Mouse (Mus musculus) midbrain, embryonic 13.5 days (tissue): Measurements from ENCODE around the gene Ttc21a. TPM values are rescaled to one million over a fixed set of nuclear protein-coding genes. Genes with fewer than 3 reads are reported as not detected.
A peak's percentile ranks its signal among the peaks of the same experiment; 100 is the strongest.
"Not testable (repeated sequence)": the region's sequence is repeated elsewhere in the genome, so short reads cannot be mapped to it uniquely, and the experiment has no call there.

Source experiments
- ATAC-seq: fragments of 200-750 bp; cut with Nextera tagmentation; 2 replicates; pipeline ENCODE4 v1.8.0; 2017; ENCODE audit warnings: mild to moderate bottlenecking, moderate TSS enrichment, moderate library complexity
- H3K27ac ChIP-seq: fragments of 300-500 bp; sonication (generic); 2 replicates; pipeline ENCODE4 v1.5.1; 2015; ENCODE audit warnings: inconsistent platforms, mild to moderate bottlenecking, moderate library complexity
- H3K27me3 ChIP-seq: fragments of 300-500 bp; sonication (generic); 2 replicates; pipeline ENCODE4 v1.6.1; 2015; ENCODE audit warnings: mild to moderate bottlenecking, inconsistent platforms
- H3K36me3 ChIP-seq: fragments of 300-500 bp; sonication (generic); 2 replicates; pipeline ENCODE4 v1.6.1; 2015; ENCODE audit warnings: mild to moderate bottlenecking, inconsistent platforms
- H3K4me1 ChIP-seq: fragments of 300-500 bp; sonication (generic); replicated peaks from 2 replicates; pipeline ENCODE4 v1.6.1; 2015; ENCODE audit warnings: inconsistent platforms
- H3K4me2 ChIP-seq: fragments of 300-500 bp; sonication (generic); replicated peaks from 2 replicates; pipeline ENCODE4 v1.6.1; 2015; ENCODE audit warnings: moderate library complexity, mild to moderate bottlenecking, inconsistent platforms
- H3K4me3 ChIP-seq: fragments of 300-500 bp; sonication (generic); replicated peaks from 2 replicates; pipeline ENCODE4 v1.5.1; 2015; ENCODE audit warnings: mild to moderate bottlenecking, inconsistent platforms
- H3K9ac ChIP-seq: fragments of 300-500 bp; sonication (generic); replicated peaks from 2 replicates; pipeline ENCODE4 v1.6.1; 2015; ENCODE audit warnings: mild to moderate bottlenecking, inconsistent platforms
- H3K9me3 ChIP-seq: fragments of 300-500 bp; sonication (generic); 2 replicates; pipeline ENCODE4 v1.6.1; 2016; ENCODE audit warnings: mild to moderate bottlenecking, inconsistent platforms
- whole genome bisulfite sequencing: fragments of 180-500 bp; shearing (Covaris S2); methylation state at CpG from one replicate; pipeline ENCODE4 v1.1.7; 2015; 5-methylcytosine and 5-hydroxymethylcytosine counted together
- polyA plus RNA-seq: library from polyadenylated mRNA; unstranded; fragments of >200 nt; fragmentation: Nextera tagmentation; extraction: Ambion mirVana; gene quantifications from 2 replicates; pipeline ENCODE4 v1.2.1, GENCODE M21; 2015

Gene Ttc21a
- polyA plus RNA-seq, 1 experiment from 2014 or later: 0.44 TPM

DNA sequence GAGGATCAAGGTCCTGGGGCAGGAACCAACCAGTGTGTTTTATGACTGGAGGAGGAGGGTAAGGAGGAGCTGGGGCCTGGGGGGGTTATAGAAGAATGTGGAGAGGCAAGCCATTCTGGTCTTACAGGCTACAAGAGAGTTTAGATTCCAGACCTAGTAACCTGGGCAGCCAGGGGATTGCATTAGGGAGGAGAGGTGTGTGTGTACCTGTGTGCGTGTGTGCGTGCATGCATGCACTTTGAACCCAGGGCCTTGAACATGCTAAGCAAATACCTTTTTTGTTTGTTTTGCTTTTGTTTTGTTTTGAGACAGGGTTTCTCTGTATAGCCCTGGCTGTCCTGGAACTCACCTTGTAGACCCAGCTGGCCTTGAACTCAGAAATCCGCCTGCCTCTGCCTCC lies 72.5 kb downstream of the Ttc21a start:
- Histone ChIP-seq H3K27me3 (peaks cover 23% of the 10 kb centered on the region), H3K9ac (no peak overlapping the region), H3K4me3 (no peak overlapping the region), H3K36me3 (no peaks in the 10 kb centered on the region), H3K4me2 (no peak overlapping the region), H3K4me1 (peaks cover 8% of the 10 kb centered on the region), H3K27ac (no peak overlapping the region), H3K9me3 (no peaks in the 10 kb centered on the region)
- ATAC-seq: no peak
- 99% methylated on average over 3 of the region's 3 CpGs for WGBS

DNA sequence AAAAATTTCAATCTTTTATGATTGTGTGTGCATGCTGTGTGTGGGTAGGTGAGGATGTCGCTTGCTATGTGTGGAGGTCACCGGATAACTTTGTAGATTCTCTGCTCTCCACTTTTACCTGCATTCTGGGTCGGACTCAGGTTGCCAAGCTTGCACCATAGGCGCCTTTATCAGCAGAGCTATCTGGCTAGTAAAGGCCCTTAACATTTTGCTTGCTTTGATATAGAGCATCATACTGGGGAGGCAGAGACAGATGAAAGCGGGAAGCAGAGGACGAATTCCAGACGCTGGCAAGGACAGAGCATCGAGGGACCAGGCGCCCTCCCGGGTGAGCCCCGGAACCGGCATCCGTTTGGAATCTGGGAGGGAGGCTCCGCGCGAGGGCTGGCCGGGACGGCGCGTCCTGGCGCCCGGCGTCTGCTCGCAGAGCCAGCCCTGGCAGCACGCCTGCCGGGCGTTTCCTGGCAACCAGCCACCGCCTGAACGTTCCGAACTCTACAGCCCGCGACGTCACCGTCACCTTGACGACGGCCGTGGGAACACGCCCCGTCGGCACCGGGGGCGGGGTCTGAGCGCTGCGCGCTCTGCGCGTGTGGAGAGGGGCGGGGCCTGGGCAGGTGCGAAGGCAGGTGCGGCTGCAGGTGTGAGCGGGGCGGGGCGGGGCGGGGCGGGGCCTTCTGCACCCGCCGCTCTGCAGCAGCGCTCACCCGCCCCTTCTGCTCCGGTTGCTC lies 73.5 kb downstream of the Ttc21a start:
- Histone ChIP-seq H3K4me1 (peaks cover 8% of the 10 kb centered on the region), H3K4me2 (peak overlapping the region; percentile 74), H3K27ac (peak overlapping the region; percentile 84), H3K9me3 (no peaks in the 10 kb centered on the region), H3K27me3 (peaks cover 23% of the 10 kb centered on the region), H3K36me3 (no peaks in the 10 kb centered on the region), H3K4me3 (peak overlapping the region; percentile 50), H3K9ac (peak overlapping the region; percentile 63)
- WGBS: 1% methylated on average over 50 of the region's 60 CpGs
- peak; percentile 93 for ATAC-seq

DNA sequence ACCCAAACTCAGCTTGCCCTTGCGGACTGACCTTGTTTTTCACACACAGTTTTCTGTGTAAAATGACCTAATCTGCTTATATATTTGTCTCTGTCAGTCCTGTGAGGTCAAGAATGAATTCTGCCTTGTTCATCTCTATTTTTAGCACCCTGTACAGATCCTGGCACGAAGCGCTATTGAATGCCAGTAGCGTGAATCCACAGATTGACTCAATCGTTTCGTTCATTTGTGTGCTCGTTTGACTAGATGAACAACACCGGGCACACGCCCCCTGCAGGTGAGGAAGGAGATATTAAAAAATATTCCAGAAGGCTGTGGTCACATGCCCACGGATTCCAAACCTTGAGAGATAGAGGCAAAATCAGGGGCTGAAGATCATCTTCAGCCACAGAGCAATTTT lies 74.1 kb downstream of the Ttc21a start:
- Histone ChIP-seq H3K9ac (peak overlapping the region; percentile 63), H3K27me3 (peaks cover 23% of the 10 kb centered on the region), H3K4me3 (peak overlapping the region; percentile 50), H3K4me1 (peaks cover 8% of the 10 kb centered on the region), H3K4me2 (peak overlapping the region; percentile 74), H3K36me3 (no peaks in the 10 kb centered on the region), H3K27ac (peak overlapping the region; percentile 84), H3K9me3 (no peaks in the 10 kb centered on the region)
- peak; percentile 74 for ATAC-seq
- 1% methylated on average over 10 of the region's 10 CpGs for WGBS

DNA sequence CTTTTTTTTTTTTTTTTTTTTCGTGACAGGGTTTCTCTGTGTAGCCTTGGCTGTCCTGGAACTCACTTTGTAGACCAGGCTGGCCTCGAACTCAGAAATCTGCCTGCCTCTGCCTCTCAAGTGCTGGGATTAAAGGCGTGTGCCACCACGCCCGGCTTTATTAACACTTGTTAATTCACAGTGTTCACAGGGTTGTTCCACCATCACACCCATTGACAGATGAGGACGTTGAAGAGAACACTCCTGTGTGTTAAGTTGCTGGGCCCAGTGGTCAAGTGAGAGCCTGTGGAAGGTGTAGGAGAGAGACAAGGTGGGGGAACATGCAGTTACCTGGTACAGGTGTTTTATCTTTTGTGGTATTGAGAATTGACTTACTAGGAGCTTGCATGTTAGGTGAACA lies 74.8 kb downstream of the Ttc21a start:
- WGBS: 86% methylated on average over 6 of the region's 6 CpGs
- not testable (repeated sequence) for H3K9ac ChIP-seq, H3K4me3 ChIP-seq, H3K4me1 ChIP-seq, H3K9me3 ChIP-seq, H3K4me2 ChIP-seq, H3K27ac ChIP-seq, ATAC-seq, H3K36me3 ChIP-seq
- peaks cover 23% of the 10 kb centered on the region for H3K27me3 ChIP-seq

DNA sequence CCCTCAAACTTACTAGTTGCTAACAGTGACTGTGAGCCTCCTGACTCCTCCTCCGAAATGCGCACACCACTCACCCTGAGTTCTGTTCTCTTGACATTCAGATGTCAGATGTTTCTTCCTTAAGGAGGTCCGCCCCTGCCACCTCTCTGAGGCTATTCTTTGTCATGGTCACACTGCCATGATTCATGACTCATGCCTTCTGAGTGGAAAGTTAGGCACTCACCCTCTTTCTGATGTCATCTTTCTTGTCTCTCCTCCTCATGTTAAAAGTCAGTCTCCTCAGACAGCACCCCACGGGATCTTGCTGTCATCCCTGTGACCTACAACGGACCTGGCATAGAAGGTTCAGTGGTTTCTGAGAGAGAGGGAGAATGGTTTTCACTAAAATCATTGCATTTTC lies 75.4 kb downstream of the Ttc21a start:
- no peak overlapping the region for H3K4me3 ChIP-seq
- peaks cover 23% of the 10 kb centered on the region for H3K27me3 ChIP-seq
- no peak overlapping the region for H3K9ac ChIP-seq
- no peak overlapping the region for H3K4me2 ChIP-seq
- no peaks in the 10 kb centered on the region for H3K9me3 ChIP-seq
- H3K4me1 ChIP-seq: peaks cover 8% of the 10 kb centered on the region
- no peaks in the 10 kb centered on the region for H3K36me3 ChIP-seq
- no peak overlapping the region for H3K27ac ChIP-seq
- 88% methylated on average over 5 of the region's 5 CpGs for WGBS
- no peak for ATAC-seq

DNA sequence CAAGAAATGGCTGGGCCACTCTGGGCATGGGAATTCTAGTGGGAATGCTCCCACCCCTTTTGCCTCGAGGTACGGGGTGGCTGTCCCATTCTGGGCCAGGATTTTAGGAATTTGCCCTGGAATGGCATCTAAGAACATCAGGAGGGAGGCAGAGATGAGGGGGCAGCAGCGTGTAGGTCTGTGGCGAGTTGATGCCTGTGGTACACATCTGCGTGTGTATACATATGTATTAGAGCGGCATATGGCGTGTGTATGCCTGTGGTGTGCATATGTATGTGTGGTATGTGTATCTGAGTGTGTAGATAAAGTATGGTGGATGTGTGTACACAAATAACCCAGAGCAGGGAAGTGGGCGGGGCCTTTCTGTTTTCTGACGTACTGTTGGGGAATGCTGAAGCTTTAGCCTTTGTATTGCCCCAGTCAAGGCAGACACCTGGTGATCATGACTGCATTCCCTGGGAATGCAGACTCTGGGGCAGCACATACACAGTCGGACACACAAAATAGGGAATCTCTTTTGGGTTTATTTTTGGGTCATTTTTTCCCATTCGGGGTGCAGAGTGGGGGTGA lies 75.9 kb downstream of the Ttc21a start:
- H3K9ac ChIP-seq: no peak overlapping the region
- H3K36me3 ChIP-seq: no peaks in the 10 kb centered on the region
- no peak overlapping the region for H3K27ac ChIP-seq
- 73% methylated on average over 11 of the region's 11 CpGs for WGBS
- no peaks in the 10 kb centered on the region for H3K9me3 ChIP-seq
- H3K4me1 ChIP-seq: peaks cover 8% of the 10 kb centered on the region
- H3K27me3 ChIP-seq: peaks cover 23% of the 10 kb centered on the region
- no peak overlapping the region for H3K4me3 ChIP-seq
- H3K4me2 ChIP-seq: no peak overlapping the region
- ATAC-seq: no peak

DNA sequence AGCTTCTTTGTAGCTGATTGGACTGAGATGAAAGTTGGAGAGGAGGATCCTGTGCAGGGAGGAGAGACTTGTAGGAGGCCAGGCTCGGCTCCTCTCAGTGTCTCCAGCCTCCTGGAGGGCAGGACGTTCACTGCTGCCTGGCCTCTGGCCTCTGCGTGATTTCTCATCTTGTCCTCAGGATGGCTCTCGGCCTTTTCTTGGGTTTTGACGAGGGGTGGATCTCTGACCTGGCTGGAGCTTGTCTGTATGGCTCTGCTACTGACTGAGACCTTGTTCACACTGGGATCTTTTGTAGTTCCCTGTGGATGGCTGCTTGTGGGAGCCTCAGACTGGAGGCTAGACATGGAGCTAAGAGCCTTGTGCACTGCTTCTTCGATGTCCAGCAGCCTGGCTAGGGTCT lies 77.4 kb downstream of the Ttc21a start:
- no peak overlapping the region for H3K4me2 ChIP-seq
- peaks cover 21% of the 10 kb centered on the region for H3K27me3 ChIP-seq
- no peaks in the 10 kb centered on the region for H3K36me3 ChIP-seq
- ATAC-seq: no peak
- H3K9me3 ChIP-seq: no peaks in the 10 kb centered on the region
- no peak overlapping the region for H3K4me3 ChIP-seq
- H3K4me1 ChIP-seq: peaks cover 8% of the 10 kb centered on the region
- no peak overlapping the region for H3K27ac ChIP-seq
- H3K9ac ChIP-seq: 0 out of 2 replicates have a peak overlapping the region, but pooled peaks have one; percentile 2
- WGBS: 78% methylated on average over 6 of the region's 6 CpGs

DNA sequence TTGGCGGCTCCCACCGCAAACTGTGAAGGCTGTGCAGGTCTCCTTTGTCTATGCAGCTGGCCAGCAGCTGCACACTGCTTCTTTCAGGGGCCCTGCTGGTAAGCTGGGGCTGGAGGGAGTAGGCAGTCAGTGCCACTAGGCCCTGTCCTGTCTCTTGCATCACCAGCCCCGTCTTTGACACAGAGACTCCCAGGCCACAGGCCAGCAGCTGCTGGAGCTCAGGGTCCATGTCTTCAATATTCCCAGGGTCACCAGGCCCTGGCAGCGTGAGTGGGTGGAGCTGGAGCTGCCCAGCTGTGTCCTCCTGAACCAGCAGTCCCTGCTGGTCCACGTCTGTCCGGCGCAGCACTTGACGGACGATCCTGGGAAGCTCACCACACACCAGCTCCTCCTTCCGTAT lies 79.5 kb downstream of the Ttc21a start:
- Histone ChIP-seq H3K4me3 (no peak overlapping the region), H3K9me3 (no peaks in the 10 kb centered on the region), H3K4me2 (no peak overlapping the region), H3K4me1 (no peaks in the 10 kb centered on the region), H3K27ac (no peak overlapping the region), H3K27me3 (peaks cover 19% of the 10 kb centered on the region), H3K36me3 (no peaks in the 10 kb centered on the region), H3K9ac (no peak overlapping the region; the same call in 1 of the 2 replicates)
- no peak for ATAC-seq
- WGBS: 70% methylated on average over 10 of the region's 10 CpGs

Other genes starting within 250 kb of the Ttc21a start
- 0.03 and 0.04 TPM in 2 replicates for gene Scn10a, start 218.3 kb upstream of the Ttc21a start, polyA plus RNA-seq
- 0.15 and 0.17 TPM in 2 replicates for gene Scn11a, start 112.2 kb upstream of the Ttc21a start, polyA plus RNA-seq
- gene Wdr48, start 42.7 kb upstream of the Ttc21a start, polyA plus RNA-seq: 74.5 and 75.3 TPM in 2 replicates
- 22.9 and 23.1 TPM in 2 replicates for gene Gorasp1, start within 50 bp of the Ttc21a start, polyA plus RNA-seq
- gene Csrnp1, start 47.1 kb downstream of the Ttc21a start, polyA plus RNA-seq: 1.1 and 1.3 TPM in 2 replicates
- gene Xirp1, start 86.0 kb downstream of the Ttc21a start, polyA plus RNA-seq: 0.03 TPM in 1 of 2 replicates, not detected in the other
- 6.1 and 6.6 TPM in 2 replicates for gene Cx3cr1, start 132.3 kb downstream of the Ttc21a start, polyA plus RNA-seq
- gene Ccr8, start 154.5 kb downstream of the Ttc21a start, polyA plus RNA-seq: not detected in 2 replicates
- 37.2 and 39.2 TPM in 2 replicates for gene Slc25a38, start 172.8 kb downstream of the Ttc21a start, polyA plus RNA-seq
- 935 and 992 TPM in 2 replicates for gene Rpsa, start 190.1 kb downstream of the Ttc21a start, polyA plus RNA-seq
- gene Mobp, start 212.1 kb downstream of the Ttc21a start, polyA plus RNA-seq: 0.07 and 0.54 TPM in 2 replicates